In the genomic region with DNA sequence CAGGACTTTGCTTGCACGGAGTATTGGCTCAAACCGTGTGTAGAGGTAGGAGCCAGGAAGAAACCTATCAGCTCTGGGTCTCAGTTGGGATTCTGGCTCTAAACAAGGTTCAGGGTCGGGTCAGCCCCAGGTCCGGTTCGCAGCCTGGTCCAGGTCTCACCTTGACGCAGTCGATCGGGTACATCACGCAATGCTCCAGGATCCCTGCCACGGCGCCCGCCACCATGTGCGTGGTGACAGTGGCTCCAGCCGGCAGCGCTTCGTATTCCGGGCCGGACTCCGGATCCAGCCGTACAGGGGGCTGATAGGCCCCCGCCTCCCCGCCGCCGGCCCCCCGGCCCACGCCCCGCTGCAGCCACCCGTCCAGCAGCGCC, we compare ENCODE assay signal across 8 mouse cellular contexts. TPM values are rescaled to one million over a fixed set of nuclear protein-coding genes. Genes with fewer than 3 reads are reported as not detected.
DNase-seq lines count a peak whose midpoint lies in the region; ATAC-seq and TF ChIP-seq lines count a peak whose summit lies in the region.

No protein-coding gene starts in this region.

- peak overlapping the region; percentile 80 for H3K27ac ChIP-seq in left cerebral cortex, adult 2 months
- H3K27ac ChIP-seq in embryonic facial prominence, embryonic 12.5 days, result peak overlapping the region; percentile 69; the same call in 1 of the 2 replicates
- H3K27ac ChIP-seq in limb, embryonic 11.5 days (replicated peaks; ENCODE audit: low read depth, low read length), result peak overlapping the region; percentile 47; the same call in 1 of the 2 replicates
- H3K27ac ChIP-seq in small intestine, adult 2 months (ENCODE audit: insufficient read depth, low read depth, low read length), result peak overlapping the region; percentile 80

- no peak for TF ChIP-seq POLR2A in small intestine, adult 2 months (IDR thresholded peaks at IDR 0.05; ENCODE audit: low read depth, low read length)

- peak overlapping the region; percentile 77 for H3K4me3 ChIP-seq in left cerebral cortex, adult 2 months
- peak overlapping the region; percentile 94 for H3K4me3 ChIP-seq in embryonic facial prominence, embryonic 12.5 days
- H3K4me3 ChIP-seq in limb, embryonic 11.5 days (ENCODE audit: low read depth, low read length), result peak overlapping the region; percentile 82
- H3K4me3 ChIP-seq in small intestine, adult 2 months (ENCODE audit: low read depth, low read length), result peak overlapping the region; percentile 95

- H3K36me3 ChIP-seq in embryonic facial prominence, embryonic 12.5 days, result no peaks in the 10 kb centered on the region
- no peaks in the 10 kb centered on the region for H3K36me3 ChIP-seq in limb, embryonic 11.5 days (ENCODE audit: control insufficient read depth, insufficient read depth, low read length)
- no peaks in the 10 kb centered on the region for H3K36me3 ChIP-seq in small intestine, adult 2 months (ENCODE audit: control insufficient read depth, insufficient read depth, low read length)

- ATAC-seq in embryonic facial prominence, embryonic 12.5 days (ENCODE audit: insufficient number of reproducible peaks, insufficient read depth, low FRiP score, low TSS enrichment), result 0 out of 2 replicates have a peak, but pooled peaks have one; percentile 3
- no peak; the same call in 1 of the 2 replicates for ATAC-seq in limb, embryonic 11.5 days (ENCODE audit: insufficient number of reproducible peaks, low FRiP score, low TSS enrichment, low read depth)

- peak overlapping the region; percentile 92 for H3K9ac ChIP-seq in embryonic facial prominence, embryonic 12.5 days
- H3K9ac ChIP-seq in limb, embryonic 11.5 days (ENCODE audit: low read length), result peak overlapping the region; percentile 88

- under 1% methylated on average over 27 of the region's 29 CpGs for WGBS in embryonic facial prominence, embryonic 12.5 days
- under 1% methylated on average over 22 of the region's 29 CpGs for WGBS in limb, embryonic 11.5 days
- WGBS in small intestine, adult 2 months, result under 1% methylated on average over 25 of the region's 29 CpGs

- H3K4me2 ChIP-seq in embryonic facial prominence, embryonic 12.5 days (replicated peaks), result peak overlapping the region; percentile 72
- peak overlapping the region; percentile 90 for H3K4me2 ChIP-seq in limb, embryonic 11.5 days (ENCODE audit: low read depth, severe bottlenecking)

- H3K27me3 ChIP-seq in embryonic facial prominence, embryonic 12.5 days, result no peaks in the 10 kb centered on the region
- no peaks in the 10 kb centered on the region for H3K27me3 ChIP-seq in limb, embryonic 11.5 days (ENCODE audit: control insufficient read depth, insufficient read depth, low read length)
- H3K27me3 ChIP-seq in small intestine, adult 2 months (ENCODE audit: control insufficient read depth, insufficient read depth, low read length), result no peaks in the 10 kb centered on the region

- DNase-seq in adrenal gland, adult 8-10 months, result peak; percentile 59
- no peak for DNase-seq in adrenal gland, postnatal 4 days (ENCODE audit: low spot score in 2 of 2)
- no peak for DNase-seq in left cerebral cortex, adult 2 months (ENCODE audit: extremely low spot score in 1 of 2, low spot score in 2 of 2)
- DNase-seq in left cerebral cortex, postnatal 25 days (ENCODE audit: low spot score in 2 of 2), result no peak
- peak; percentile 62 for DNase-seq in limb, embryonic 11.5 days (ENCODE audit: low spot score)
- DNase-seq in thymus, postnatal 14 days, result no peak

- no peaks in the 10 kb centered on the region for H3K9me3 ChIP-seq in embryonic facial prominence, embryonic 12.5 days
- H3K9me3 ChIP-seq in limb, embryonic 11.5 days (ENCODE audit: control insufficient read depth, low read length), result no peaks in the 10 kb centered on the region

- TF ChIP-seq CTCF in left cerebral cortex, adult 2 months (IDR thresholded peaks at IDR 0.05), result no peak
- no peak for TF ChIP-seq CTCF in small intestine, adult 2 months (IDR thresholded peaks at IDR 0.05; ENCODE audit: extremely low read depth, insufficient read length, insufficient replicate concordance, low read depth, low read length)

- intact Hi-C loops in left cerebral cortex, adult 2 months (cut with DNase I), result loop anchor here (2.0 kb wide), 1 partner anchor 78 kb away; a partner anchor contains a TSS
- intact Hi-C loops in left cerebral cortex, postnatal 25 days (cut with DNase I), result no loop called here

- H3K4me1 ChIP-seq in embryonic facial prominence, embryonic 12.5 days, result peaks cover 18% of the 10 kb centered on the region
- peaks cover 8% of the 10 kb centered on the region; the same call in 1 of the 2 replicates for H3K4me1 ChIP-seq in limb, embryonic 11.5 days (ENCODE audit: control insufficient read depth, insufficient read depth, low read length)
- H3K4me1 ChIP-seq in small intestine, adult 2 months (ENCODE audit: control insufficient read depth, insufficient read depth, insufficient read length, low read length), result peaks cover 19% of the 10 kb centered on the region

RNA-seq across cellular contexts. Expression of a gene that starts 0.4 kb away (rescaled TPM):
- total RNA-seq in adrenal gland, adult 8-10 months (2022), result 100 to 1,000 TPM in 1 of 4 experiments, 10 to 100 TPM in 3; 78.4 to 112 (median 83.7) TPM
- 10 to 100 TPM; 82.6 to 93.9 TPM for total RNA-seq in adrenal gland, postnatal 4 days (2021)
- 10 to 100 TPM; 43.3 to 46.3 TPM for total RNA-seq in left cerebral cortex, adult 2 months (2021)
- total RNA-seq in left cerebral cortex, postnatal 25 days (2021), result 10 to 100 TPM; 35.8 to 36.6 TPM
- polyA plus RNA-seq in embryonic facial prominence, embryonic 12.5 days (2016; fragmentation: Nextera tagmentation; extraction: Ambion mirVana), result 18.4 and 20.4 TPM in 2 replicates
- polyA plus RNA-seq in limb, embryonic 11.5 days (2014; fragmentation: Nextera tagmentation; extraction: Ambion mirVana), result 10.3 and 11.2 TPM in 2 replicates
- polyA plus RNA-seq in small intestine, adult 2 months (2012; rRNA removed), result 41.0 and 74.2 TPM in 2 replicates

RNA-seq across cellular contexts. Expression of a gene that starts 15.2 kb away (rescaled TPM):
- total RNA-seq in adrenal gland, adult 8-10 months (2022), result 10 to 100 TPM; 18.1 to 27.3 (median 23.6) TPM
- total RNA-seq in adrenal gland, postnatal 4 days (2021), result 10 to 100 TPM; 20.9 to 24.6 TPM
- total RNA-seq in left cerebral cortex, adult 2 months (2021), result 10 to 100 TPM; 21.7 to 22.4 TPM
- 10 to 100 TPM; 20.3 to 24.0 TPM for total RNA-seq in left cerebral cortex, postnatal 25 days (2021)
- 9.3 and 12.0 TPM in 2 replicates for polyA plus RNA-seq in embryonic facial prominence, embryonic 12.5 days (2016; fragmentation: Nextera tagmentation; extraction: Ambion mirVana)
- 13.7 and 16.7 TPM in 2 replicates for polyA plus RNA-seq in limb, embryonic 11.5 days (2014; fragmentation: Nextera tagmentation; extraction: Ambion mirVana)
- 16.3 and 23.3 TPM in 2 replicates for polyA plus RNA-seq in small intestine, adult 2 months (2012; rRNA removed)

Comparison
In these comparisons a context has a peak if more than half of its experiments do, and no peak if none do; other contexts are left out.
1. DNase-seq: peak in adrenal gland, adult 8-10 months (single experiment) and limb, embryonic 11.5 days (single experiment); none in adrenal gland, postnatal 4 days (0 of 2), left cerebral cortex, adult 2 months (0 of 2), left cerebral cortex, postnatal 25 days (0 of 2) and thymus, postnatal 14 days (single experiment).
2. Peak in every context shown above with its lines, with median percentiles within 50 percentile points of each other: H3K27ac ChIP-seq and H3K4me3 ChIP-seq.